Mouse (Mus musculus): Measurements from ENCODE around the gene Cdk5rap1. TPM values are rescaled to one million over a fixed set of nuclear protein-coding genes. Genes with fewer than 3 reads are reported as not detected.
A peak's percentile ranks its signal among the peaks of the same experiment; 100 is the strongest.
"Not testable (repeated sequence)": the region's sequence is repeated elsewhere in the genome, so short reads cannot be mapped to it uniquely, and the experiment has no call there.

The Cdk5rap1 gene
- total RNA-seq, 2 experiments from 2014 or later: 23.1 to 25.6 TPM

GRCm38 (mm10) chr2:154390180-154390964, 17.6 kb upstream of the Cdk5rap1 start:
- peak; percentile 88 for DNase-seq (ENCODE audit: low spot score)
- intact Hi-C loops (cut with DNase I): no loop called here

- intact Hi-C loops (cut with DNase I): no loop called here
- no peak for DNase-seq (ENCODE audit: low spot score)
Measured at GRCm38 (mm10) chr2:154379103-154379502, 6.3 kb upstream of the Cdk5rap1 start.

- intact Hi-C loops (cut with DNase I): loop anchor here (2.0 kb wide), 1 partner anchor 32 kb away; no protein-coding TSS in a partner anchor
- DNase-seq (ENCODE audit: low spot score): peak; percentile 54
Measured at GRCm38 (mm10) chr2:154374807-154375601, 2.2 kb upstream of the Cdk5rap1 start.

GRCm38 (mm10) chr2:154373961-154374632, 1.3 kb upstream of the Cdk5rap1 start:
- no peak for DNase-seq (ENCODE audit: low spot score)
- intact Hi-C loops (cut with DNase I): loop anchor here (2.0 kb wide), 1 partner anchor 33 kb away; no protein-coding TSS in a partner anchor

GRCm38 (mm10) chr2:154372151-154372829, 520 bp downstream of the Cdk5rap1 start:
- intact Hi-C loops (cut with DNase I): no loop called here
- DNase-seq (ENCODE audit: low spot score): peak; percentile 71

GRCm38 (mm10) chr2:154367510-154367909, 5.3 kb downstream of the Cdk5rap1 start:
- no peak for DNase-seq (ENCODE audit: low spot score)
- intact Hi-C loops (cut with DNase I): no loop called here

- DNase-seq (ENCODE audit: low spot score); intact Hi-C loops (cut with DNase I): not testable (repeated sequence)
Measured at GRCm38 (mm10) chr2:154354000-154354425, 18.8 kb downstream of the Cdk5rap1 start.

GRCm38 (mm10) chr2:154348152-154348551, 24.7 kb downstream of the Cdk5rap1 start:
- DNase-seq (ENCODE audit: low spot score): no peak
- intact Hi-C loops (cut with DNase I): no loop called here

GRCm38 (mm10) chr2:154339356-154339755, 33.5 kb downstream of the Cdk5rap1 start:
- DNase-seq (ENCODE audit: low spot score): no peak
- intact Hi-C loops (cut with DNase I): no loop called here

- no peak for DNase-seq (ENCODE audit: low spot score)
- intact Hi-C loops (cut with DNase I): no loop called here
Measured at GRCm38 (mm10) chr2:154338161-154338560, 34.6 kb downstream of the Cdk5rap1 start.

GRCm38 (mm10) chr2:154335572-154335971, 37.2 kb downstream of the Cdk5rap1 start:
- no peak for DNase-seq (ENCODE audit: low spot score)
- intact Hi-C loops (cut with DNase I): no loop called here

GRCm38 (mm10) chr2:154326852-154327251, 46.0 kb downstream of the Cdk5rap1 start:
- no peak for DNase-seq (ENCODE audit: low spot score)
- intact Hi-C loops (cut with DNase I): no loop called here

GRCm38 (mm10) chr2:154313771-154314170, 59.0 kb downstream of the Cdk5rap1 start:
- DNase-seq (ENCODE audit: low spot score); intact Hi-C loops (cut with DNase I): not testable (repeated sequence)

GRCm38 (mm10) chr2:154306927-154307326, 65.9 kb downstream of the Cdk5rap1 start, which contains the start of gene Bpifb9b:
Bpifb9b (plus strand) TSS chr2:154307227.
- DNase-seq (ENCODE audit: low spot score): not testable (repeated sequence)
- intact Hi-C loops (cut with DNase I): loop anchor here (2.0 kb wide), 1 partner anchor 48 kb away; no protein-coding TSS in a partner anchor

- DNase-seq (ENCODE audit: low spot score); intact Hi-C loops (cut with DNase I): not testable (repeated sequence)
Measured at GRCm38 (mm10) chr2:154304604-154305003, 68.2 kb downstream of the Cdk5rap1 start.

- intact Hi-C loops (cut with DNase I): no loop called here
- DNase-seq (ENCODE audit: low spot score): no peak
Measured at GRCm38 (mm10) chr2:154301763-154302162, 71.0 kb downstream of the Cdk5rap1 start.

GRCm38 (mm10) chr2:154300496-154300895, 72.3 kb downstream of the Cdk5rap1 start:
- intact Hi-C loops (cut with DNase I): no loop called here
- no peak for DNase-seq (ENCODE audit: low spot score)

- not testable (repeated sequence) for DNase-seq (ENCODE audit: low spot score)
- intact Hi-C loops (cut with DNase I): loop anchor here (2.0 to 5.0 kb wide), 2 partner anchors 80 to 122 kb away; no protein-coding TSS in a partner anchor
Measured at GRCm38 (mm10) chr2:154294746-154295145, 78.1 kb downstream of the Cdk5rap1 start.

- intact Hi-C loops (cut with DNase I): no loop called here
- no peak for DNase-seq (ENCODE audit: low spot score)
Measured at GRCm38 (mm10) chr2:154292833-154293232, 80.0 kb downstream of the Cdk5rap1 start.

Data from heart, postnatal 25 days (tissue).